Mouse (Mus musculus) erythroblast, embryonic 14.5 days (primary cell): Measurements from ENCODE around the gene Siva1. TPM values are rescaled to one million over a fixed set of nuclear protein-coding genes. Genes with fewer than 3 reads are reported as not detected.

Experiments used
- H3K27me3 ChIP-seq: 2 replicates; pipeline ENCODE4 v1.6.1; 2012; ENCODE audit warnings: inconsistent platforms; ENCODE audit not compliant: control insufficient read depth
- H3K36me3 ChIP-seq: 2 replicates; pipeline ENCODE4 v1.6.1; 2012; ENCODE audit warnings: mild to moderate bottlenecking, inconsistent platforms; ENCODE audit not compliant: control insufficient read depth
- H3K4me1 ChIP-seq: 2 replicates; pipeline ENCODE4 v1.6.1; 2012; ENCODE audit warnings: inconsistent platforms; ENCODE audit not compliant: control insufficient read depth
- H3K4me3 ChIP-seq: replicated peaks from 2 replicates; pipeline ENCODE3; 2012; ENCODE audit warnings: moderate library complexity, mild to moderate bottlenecking, inconsistent platforms
- H3K9me3 ChIP-seq: 2 replicates; pipeline ENCODE4 v1.6.1; 2012; ENCODE audit warnings: low read length, inconsistent platforms, mixed read lengths; ENCODE audit not compliant: control insufficient read depth
- GATA1 ChIP-seq: IDR thresholded peaks from 2 replicates; pipeline ENCODE4 v1.6.1; 2012; ENCODE audit warnings: low read length, inconsistent platforms, mixed read lengths
- TAL1 ChIP-seq: IDR thresholded peaks from 3 replicates; pipeline ENCODE4 v1.6.1; 2012; ENCODE audit warnings: low read length, inconsistent platforms, mixed read lengths
- polyA plus RNA-seq: library from polyadenylated mRNA; stranded (reverse); fragments of >175 nt; gene quantifications from 2 replicates; pipeline ENCODE4 v1.2.3, GENCODE M21; 2012

Siva1 gene
- polyA plus RNA-seq, 1 experiment = 20.6 TPM

DNA sequence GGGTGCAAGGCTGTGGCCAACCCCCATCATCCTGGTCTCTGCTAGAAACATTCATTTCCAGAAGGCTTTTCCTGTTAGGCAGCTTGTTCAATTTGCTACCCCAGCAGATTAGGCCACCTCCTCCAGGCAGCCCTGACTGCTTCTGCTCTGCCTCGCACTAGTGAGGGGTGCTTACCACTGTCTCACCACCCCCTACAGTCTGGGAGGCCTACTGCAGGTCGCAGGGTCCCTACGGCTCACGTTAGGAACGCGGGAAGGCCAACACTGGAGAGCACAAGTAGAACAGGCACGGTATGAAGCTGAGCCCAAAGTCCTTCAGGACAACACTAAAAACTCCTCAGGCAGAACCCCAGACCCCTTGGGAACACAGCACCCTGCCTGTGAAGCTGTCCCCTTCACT lies 27.4 kb downstream of the Siva1 start:
- Histone ChIP-seq H3K27me3 (peaks cover 10% of the 10 kb centered on the region), H3K4me3 (no peak overlapping the region), H3K4me1 (peaks cover 52% of the 10 kb centered on the region), H3K9me3 (no peaks in the 10 kb centered on the region), H3K36me3 (peaks cover 51% of the 10 kb centered on the region)
- TF ChIP-seq GATA1 (no peak), TAL1 (no peak)

DNA sequence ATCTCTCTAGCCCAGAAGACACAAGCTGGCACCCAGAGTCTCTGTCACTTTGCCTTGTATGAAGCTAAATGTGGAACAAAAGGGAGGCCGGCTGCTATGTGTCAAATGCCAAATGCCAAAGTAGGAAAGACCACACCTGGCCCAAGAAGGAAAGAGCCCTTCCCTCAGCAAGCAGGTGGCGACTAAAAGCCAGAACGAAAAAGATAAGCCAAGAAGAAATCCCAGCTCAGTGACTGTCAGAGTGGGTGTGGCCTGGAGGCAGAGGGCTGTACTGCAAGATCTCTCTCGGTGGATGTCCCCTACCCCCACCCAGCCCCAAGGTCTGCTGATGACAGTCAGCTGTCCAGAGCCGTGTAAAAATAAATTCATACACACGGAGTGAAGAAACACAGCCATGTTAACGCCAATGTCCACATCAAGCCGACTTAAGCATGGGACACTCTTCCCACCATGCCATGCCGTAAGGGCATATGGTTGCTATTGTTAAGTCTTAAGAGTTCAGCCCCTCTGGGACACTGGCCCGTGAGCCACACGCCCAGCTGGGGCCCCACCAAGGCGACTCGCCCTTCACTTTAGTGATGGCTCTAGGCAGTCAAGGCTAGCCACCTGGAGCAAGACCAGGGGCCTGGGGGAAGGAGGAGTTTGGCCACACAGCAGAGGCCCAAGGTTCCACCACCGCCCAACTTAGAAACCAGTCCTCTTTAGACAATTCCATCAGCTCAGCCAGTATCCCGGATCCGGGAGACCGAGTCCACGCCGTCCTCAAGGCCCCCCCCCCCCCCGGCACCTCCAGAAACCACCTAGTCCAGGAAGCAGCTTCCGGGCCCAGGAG lies 28.5 kb downstream of the Siva1 start:
- H3K9me3 ChIP-seq = peaks cover 1% of the 10 kb centered on the region; the same call in 1 of the 2 replicates
- H3K4me1 ChIP-seq = peaks cover 53% of the 10 kb centered on the region
- H3K27me3 ChIP-seq = peaks cover 21% of the 10 kb centered on the region
- H3K36me3 ChIP-seq = peaks cover 42% of the 10 kb centered on the region
- H3K4me3 ChIP-seq = peak overlapping the region; percentile 83
- TF ChIP-seq GATA1 = no peak
- no peak for TF ChIP-seq TAL1

DNA sequence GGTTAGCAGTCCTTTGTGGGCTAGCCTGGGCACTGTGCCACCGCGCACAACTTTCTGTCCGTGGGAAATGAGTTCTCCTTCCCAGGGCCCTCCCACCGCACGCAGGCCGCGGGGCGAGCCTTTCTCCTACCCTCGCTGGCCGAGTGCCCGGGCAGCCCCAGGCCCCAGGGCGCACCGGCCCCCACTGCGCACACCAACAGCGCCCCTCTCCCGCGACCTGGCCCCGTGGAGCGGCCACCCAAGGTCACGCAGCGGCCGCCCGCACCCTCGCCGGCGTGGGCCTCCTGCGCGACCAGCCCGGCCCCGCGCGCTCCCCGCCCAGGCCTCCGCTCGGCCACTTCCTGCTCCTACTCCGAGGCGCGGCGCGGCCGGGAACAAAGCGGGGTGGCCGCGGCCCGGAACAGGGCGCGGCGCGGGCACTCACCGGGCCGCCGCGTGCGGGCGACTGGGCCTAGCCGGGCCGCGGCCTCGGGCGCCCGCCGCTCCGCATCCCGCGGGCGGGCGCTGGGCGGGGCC lies 29.2 kb downstream of the Siva1 start:
- Histone ChIP-seq H3K27me3 (peaks cover 28% of the 10 kb centered on the region), H3K9me3 (peaks cover 6% of the 10 kb centered on the region; the same call in 1 of the 2 replicates), H3K4me1 (peaks cover 59% of the 10 kb centered on the region), H3K36me3 (peaks cover 35% of the 10 kb centered on the region), H3K4me3 (peak overlapping the region; percentile 83)
- TF ChIP-seq TAL1 (no peak), GATA1 (no peak)

DNA sequence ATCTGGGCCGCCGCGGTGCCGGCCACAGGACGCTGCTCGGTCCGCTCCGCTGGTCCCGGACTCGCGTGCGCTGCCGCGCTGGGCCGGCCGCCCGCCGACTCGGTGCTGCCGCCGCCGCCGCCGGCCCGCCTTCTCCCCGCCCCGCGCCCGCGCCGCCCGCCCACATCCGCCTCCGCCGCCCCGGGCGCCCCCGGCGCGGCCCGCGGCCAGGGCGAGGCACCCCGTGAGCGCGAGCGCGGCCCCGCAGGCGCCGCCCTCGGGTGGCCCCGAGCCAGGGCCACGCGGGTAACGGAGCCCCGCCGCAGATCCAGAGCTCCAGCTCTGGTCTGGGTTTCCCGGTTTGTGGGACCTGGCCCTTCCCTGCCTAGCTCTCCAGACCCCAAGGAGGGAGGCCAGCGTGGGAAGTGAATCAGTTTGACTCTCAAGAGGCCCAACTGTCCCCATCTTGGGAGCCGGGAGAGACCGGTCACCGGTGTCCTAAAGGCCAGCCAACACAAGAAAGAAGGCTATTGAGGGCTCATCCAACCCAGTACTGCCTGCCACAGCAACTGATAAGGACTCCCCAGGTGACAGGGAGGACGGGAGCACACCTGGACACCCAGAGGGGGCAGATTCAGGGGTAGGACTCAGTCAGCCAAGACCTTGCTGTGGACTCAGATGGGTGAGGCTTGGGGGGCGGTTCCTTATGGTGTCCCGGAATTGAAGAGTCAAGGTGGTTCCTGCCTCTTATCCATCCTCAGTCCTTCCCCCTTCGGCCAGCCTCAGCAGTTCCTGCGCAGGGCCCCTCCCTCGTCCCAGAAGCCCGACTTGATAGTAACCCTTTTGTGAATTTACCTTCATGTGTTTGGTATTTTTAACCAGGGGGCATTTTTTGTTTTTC lies 29.9 kb downstream of the Siva1 start, which contains the start of gene Akt1:
Gene Akt1, minus strand, starts transcription at position 753 of the 880 bp plus-strand sequence.
- H3K36me3 ChIP-seq = peaks cover 28% of the 10 kb centered on the region
- H3K4me3 ChIP-seq = peak within 1 kb of the TSS; percentile 83
- H3K27me3 ChIP-seq = peaks cover 35% of the 10 kb centered on the region
- H3K9me3 ChIP-seq = peaks cover 9% of the 10 kb centered on the region; the same call in 1 of the 2 replicates
- no peak for TF ChIP-seq TAL1
- TF ChIP-seq GATA1 = no peak; the same call in 1 of the 2 replicates
- peaks cover 64% of the 10 kb centered on the region for H3K4me1 ChIP-seq

DNA sequence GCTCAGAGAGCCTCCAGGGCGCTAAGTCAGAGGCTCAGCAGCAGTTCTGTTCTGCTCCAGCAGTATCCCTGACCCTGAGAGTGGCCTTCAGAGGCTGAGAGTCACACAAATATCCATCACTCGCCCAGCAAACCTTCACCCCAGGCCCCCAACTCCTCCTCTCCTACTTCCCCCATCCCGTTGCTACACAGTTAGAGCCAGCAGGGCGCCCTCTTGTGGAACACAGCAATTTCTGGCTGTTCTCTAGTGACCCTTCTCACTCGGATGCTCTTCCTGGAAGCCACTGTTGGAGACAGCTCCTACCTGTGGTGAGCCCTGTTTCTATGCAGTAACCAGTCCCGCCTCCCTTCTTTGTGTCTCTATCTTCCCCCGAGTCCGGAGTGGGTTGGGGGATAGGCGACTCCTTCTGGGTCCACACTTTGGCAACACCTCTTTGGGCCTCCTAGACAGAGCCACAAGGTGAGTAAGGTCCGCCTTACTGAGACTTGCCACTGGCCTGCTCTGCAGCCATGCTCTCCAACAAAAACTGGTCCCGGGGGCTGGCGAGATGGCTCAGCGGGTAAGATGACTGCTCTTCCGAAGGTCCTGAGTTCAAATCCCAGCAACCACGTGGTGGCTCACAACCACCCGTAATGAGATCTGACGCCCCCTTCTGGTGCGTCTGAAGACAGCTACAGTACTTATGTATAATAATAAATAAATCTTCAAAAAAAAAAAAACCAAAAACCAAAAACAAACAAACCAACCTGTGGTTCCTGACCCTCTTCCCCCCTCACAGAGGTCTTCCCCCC lies 31.0 kb downstream of the Siva1 start:
- H3K4me3 ChIP-seq = peak overlapping the region; percentile 83
- H3K9me3 ChIP-seq = peaks cover 17% of the 10 kb centered on the region
- peaks cover 17% of the 10 kb centered on the region for H3K36me3 ChIP-seq
- TF ChIP-seq GATA1 = no peak
- TF ChIP-seq TAL1 = no peak
- peaks cover 46% of the 10 kb centered on the region for H3K27me3 ChIP-seq
- peaks cover 61% of the 10 kb centered on the region for H3K4me1 ChIP-seq

DNA sequence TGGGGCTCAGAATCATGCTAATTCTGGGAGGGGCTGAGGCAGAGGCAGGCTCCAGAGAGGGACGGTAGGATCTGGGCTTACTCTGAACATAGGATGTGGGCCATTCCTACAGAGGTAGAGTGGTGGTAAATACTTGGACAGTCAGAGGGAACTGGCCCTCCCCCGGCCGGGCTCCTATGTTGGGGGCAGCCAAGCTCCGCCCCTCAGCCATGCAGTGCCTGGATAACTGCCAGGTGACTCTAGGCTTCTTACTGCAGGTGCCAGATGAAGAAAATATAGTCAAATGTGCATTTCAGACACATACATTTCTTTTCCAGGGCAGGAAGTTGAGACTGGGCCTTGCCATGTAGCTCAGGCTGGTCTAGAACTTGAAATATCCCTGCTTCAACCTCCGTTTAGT lies 32.6 kb downstream of the Siva1 start:
- Histone ChIP-seq H3K36me3 (peaks cover under 1% of the 10 kb centered on the region), H3K4me3 (no peak overlapping the region), H3K9me3 (peaks cover 17% of the 10 kb centered on the region), H3K4me1 (peaks cover 47% of the 10 kb centered on the region), H3K27me3 (peaks cover 62% of the 10 kb centered on the region)
- TF ChIP-seq GATA1 (no peak), TAL1 (no peak)

DNA sequence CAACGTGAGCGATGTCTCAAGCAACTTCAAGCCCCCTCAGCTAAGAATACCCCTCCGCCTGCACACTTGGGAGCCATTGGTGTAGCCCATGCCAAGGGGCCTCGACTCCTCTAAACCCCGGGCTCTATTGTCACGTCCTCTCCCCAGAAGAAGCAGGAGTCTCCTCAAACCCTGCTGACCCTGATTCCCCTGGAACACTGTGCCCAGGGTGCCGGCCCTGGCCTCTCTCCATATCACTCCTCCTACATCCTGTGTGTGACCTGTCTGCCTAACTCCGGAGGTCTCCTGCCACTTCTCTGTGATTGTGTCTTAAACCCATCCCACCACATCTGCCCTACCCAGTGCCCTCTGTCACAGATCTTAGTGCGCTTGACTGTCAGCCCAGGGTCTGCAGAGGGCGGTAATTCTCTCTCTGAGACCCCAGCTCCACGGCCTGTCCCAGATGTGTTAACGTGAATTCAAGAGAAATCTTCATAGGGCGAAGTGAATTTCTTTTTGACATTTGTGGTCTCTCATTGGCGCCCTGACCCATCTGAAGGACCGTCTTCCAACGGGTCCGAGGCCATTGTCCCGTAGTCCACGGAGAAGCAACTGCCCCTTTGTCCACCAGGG lies 33.6 kb downstream of the Siva1 start:
- peak overlapping the region; percentile 62 for H3K4me3 ChIP-seq
- H3K27me3 ChIP-seq = peaks cover 71% of the 10 kb centered on the region
- no peaks in the 10 kb centered on the region; the same call in 1 of the 2 replicates for H3K36me3 ChIP-seq
- H3K4me1 ChIP-seq = peaks cover 38% of the 10 kb centered on the region
- H3K9me3 ChIP-seq = peaks cover 17% of the 10 kb centered on the region
- TF ChIP-seq GATA1 = no peak
- no peak for TF ChIP-seq TAL1

DNA sequence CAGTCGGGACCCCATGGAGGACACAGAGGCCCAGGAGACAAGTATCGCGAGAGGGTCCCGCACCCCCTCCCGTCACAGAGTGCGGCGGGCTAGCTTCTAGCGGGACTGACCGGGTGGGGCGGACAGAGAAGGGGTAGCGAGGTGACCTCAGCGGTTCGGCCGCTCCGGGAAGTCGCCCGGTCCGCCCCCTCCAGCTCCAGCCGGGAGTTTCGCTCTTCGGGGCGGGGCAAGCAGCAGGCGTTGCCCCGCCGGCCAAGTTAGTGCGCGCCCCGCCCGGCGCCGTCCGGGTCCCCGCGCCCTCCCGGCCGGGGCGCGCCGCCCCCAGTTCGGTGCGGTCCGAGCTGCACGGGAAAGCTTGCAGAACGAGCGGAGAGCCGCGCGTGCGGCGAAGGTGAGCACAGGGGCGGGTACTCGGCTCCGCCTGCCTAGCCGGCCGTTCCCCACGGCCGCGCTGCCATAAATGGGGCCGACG lies 34.1 kb downstream of the Siva1 start, which contains the start of gene Zbtb42:
Gene Zbtb42, plus strand, starts transcription at position 274 of the 472 bp plus-strand sequence.
- Histone ChIP-seq H3K9me3 (peaks cover 17% of the 10 kb centered on the region), H3K36me3 (no peaks in the 10 kb centered on the region; the same call in 1 of the 2 replicates), H3K4me1 (peaks cover 32% of the 10 kb centered on the region), H3K27me3 (peaks cover 76% of the 10 kb centered on the region), H3K4me3 (peak within 1 kb of the TSS; percentile 62)
- no peak for TF ChIP-seq TAL1
- TF ChIP-seq GATA1 = no peak
